Mouse (Mus musculus) kidney, embryonic 15.5 days (tissue): ENCODE data around the gene Ccdc85b. TPM values are rescaled to one million over a fixed set of nuclear protein-coding genes. Genes with fewer than 3 reads are reported as not detected.

Source experiments
- ATAC-seq: fragments of 200-750 bp; cut with Nextera tagmentation; replicated peaks from 2 replicates; pipeline ENCODE4 v1.8.0; 2017; ENCODE audit warnings: moderate TSS enrichment; ENCODE audit not compliant: low FRiP score
- H3K27ac ChIP-seq: fragments of 300-500 bp; sonication (generic); 2 replicates; pipeline ENCODE4 v1.5.1; 2015; ENCODE audit warnings: mild to moderate bottlenecking, inconsistent platforms
- H3K27me3 ChIP-seq: fragments of 300-500 bp; sonication (generic); 2 replicates; pipeline ENCODE4 v1.6.1; 2015; ENCODE audit warnings: inconsistent platforms
- H3K36me3 ChIP-seq: fragments of 300-500 bp; sonication (generic); 2 replicates; pipeline ENCODE4 v1.6.1; 2015; ENCODE audit warnings: inconsistent platforms
- H3K4me1 ChIP-seq: fragments of 300-500 bp; sonication (generic); 2 replicates; pipeline ENCODE4 v1.6.1; 2015; ENCODE audit warnings: inconsistent platforms
- H3K4me2 ChIP-seq: fragments of 300-500 bp; sonication (generic); 2 replicates; pipeline ENCODE4 v1.6.1; 2015; ENCODE audit warnings: moderate library complexity, mild to moderate bottlenecking, inconsistent platforms
- H3K4me3 ChIP-seq: fragments of 300-500 bp; sonication (generic); replicated peaks from 2 replicates; pipeline ENCODE4 v1.5.1; 2015; ENCODE audit warnings: mild to moderate bottlenecking, inconsistent platforms
- H3K9ac ChIP-seq: fragments of 300-500 bp; sonication (generic); 2 replicates; pipeline ENCODE4 v1.6.1; 2015; ENCODE audit warnings: mild to moderate bottlenecking, inconsistent platforms
- H3K9me3 ChIP-seq: fragments of 300-500 bp; sonication (generic); replicated peaks from 2 replicates; pipeline ENCODE4 v1.6.1; 2016; ENCODE audit warnings: inconsistent platforms
- WGBS: fragments of 180-500 bp; shearing (Covaris S2); methylation state at CpG from one replicate; pipeline ENCODE4 v1.1.7; 2015; ENCODE audit warnings: mixed read lengths; 5-methylcytosine and 5-hydroxymethylcytosine counted together
- polyA plus RNA-seq: library from polyadenylated mRNA; unstranded; fragments of >200 nt; fragmentation: Nextera tagmentation; extraction: Ambion mirVana; gene quantifications from 2 replicates; pipeline ENCODE4 v1.2.1, GENCODE M21; 2015

Ccdc85b gene
- polyA plus RNA-seq, 1 experiment from 2014 or later = 11.3 TPM

- H3K27me3 ChIP-seq = no peaks in the 10 kb centered on the region
- no peak overlapping the region for H3K4me2 ChIP-seq
- H3K9ac ChIP-seq = no peak overlapping the region
- WGBS = 82% methylated on average over 2 of the region's 2 CpGs
- peak overlapping the region; percentile 66 for H3K27ac ChIP-seq
- peaks cover 41% of the 10 kb centered on the region for H3K4me1 ChIP-seq
- H3K4me3 ChIP-seq = no peak overlapping the region
- H3K9me3 ChIP-seq = no peaks in the 10 kb centered on the region
- H3K36me3 ChIP-seq = peaks cover 18% of the 10 kb centered on the region
- no peak for ATAC-seq
These were observed 29.6 kb downstream of the Ccdc85b start for GRCm38 (mm10) chr19:5428083-5428482.

GRCm38 (mm10) chr19:5426640-5427290 is 30.9 kb downstream of the Ccdc85b start:
- no peaks in the 10 kb centered on the region for H3K9me3 ChIP-seq
- H3K4me2 ChIP-seq = peak overlapping the region; percentile 79
- no peak for ATAC-seq
- WGBS = 90% methylated on average over 13 of the region's 13 CpGs
- H3K27ac ChIP-seq = no peak overlapping the region
- H3K27me3 ChIP-seq = no peaks in the 10 kb centered on the region
- peaks cover 27% of the 10 kb centered on the region for H3K36me3 ChIP-seq
- H3K4me1 ChIP-seq = peaks cover 38% of the 10 kb centered on the region
- H3K9ac ChIP-seq = no peak overlapping the region
- H3K4me3 ChIP-seq = no peak overlapping the region

- Histone ChIP-seq H3K4me2 (peak overlapping the region; percentile 79), H3K4me3 (peak overlapping the region; percentile 86), H3K9me3 (no peaks in the 10 kb centered on the region), H3K36me3 (peaks cover 34% of the 10 kb centered on the region), H3K27me3 (no peaks in the 10 kb centered on the region), H3K27ac (peak overlapping the region; percentile 84), H3K9ac (peak overlapping the region; percentile 90), H3K4me1 (peaks cover 38% of the 10 kb centered on the region)
- 86% methylated on average over 18 of the region's 18 CpGs for WGBS
- no peak for ATAC-seq
These were observed 31.7 kb downstream of the Ccdc85b start for GRCm38 (mm10) chr19:5425906-5426565.

GRCm38 (mm10) chr19:5424782-5425741 is 32.6 kb downstream of the Ccdc85b start, which contains the start of the genes Drap1 and AI837181:
TSS of gene Drap1 (minus strand) at chr19:5424979.
TSS of gene AI837181 (plus strand) at chr19:5425144.
- Histone ChIP-seq H3K9ac (peak within 1 kb of the TSS; percentile 90), H3K4me3 (peak within 1 kb of the TSS; percentile 86), H3K4me2 (peak within 1 kb of the TSS; percentile 79), H3K27me3 (no peaks in the 10 kb centered on the region), H3K4me1 (peaks cover 38% of the 10 kb centered on the region), H3K36me3 (peaks cover 44% of the 10 kb centered on the region), H3K27ac (peak within 1 kb of the TSS; percentile 95), H3K9me3 (no peaks in the 10 kb centered on the region)
- WGBS = under 1% methylated on average over 80 of the region's 87 CpGs
- ATAC-seq = peak; percentile 92

- Histone ChIP-seq H3K36me3 (peaks cover 51% of the 10 kb centered on the region), H3K9me3 (no peaks in the 10 kb centered on the region), H3K4me1 (peaks cover 38% of the 10 kb centered on the region), H3K27ac (peak overlapping the region; percentile 95), H3K4me2 (peak overlapping the region; percentile 79), H3K9ac (peak overlapping the region; percentile 82), H3K4me3 (peak overlapping the region; percentile 86), H3K27me3 (no peaks in the 10 kb centered on the region)
- WGBS = under 1% methylated on average over 35 of the region's 48 CpGs
- peak; percentile 69 for ATAC-seq
These were observed 33.5 kb downstream of the Ccdc85b start for GRCm38 (mm10) chr19:5424092-5424781.

- WGBS = 63% methylated on average over 12 of the region's 12 CpGs
- ATAC-seq = no peak
- H3K27ac ChIP-seq = peak overlapping the region; percentile 95
- peaks cover 58% of the 10 kb centered on the region for H3K36me3 ChIP-seq
- peaks cover 38% of the 10 kb centered on the region for H3K4me1 ChIP-seq
- peak overlapping the region; percentile 82 for H3K9ac ChIP-seq
- no peaks in the 10 kb centered on the region for H3K27me3 ChIP-seq
- H3K9me3 ChIP-seq = no peaks in the 10 kb centered on the region
- peak overlapping the region; percentile 86 for H3K4me3 ChIP-seq
- peak overlapping the region; percentile 79 for H3K4me2 ChIP-seq
These were observed 34.1 kb downstream of the Ccdc85b start for GRCm38 (mm10) chr19:5423561-5423960.

- Histone ChIP-seq H3K4me2 (peak overlapping the region; percentile 79), H3K9me3 (no peaks in the 10 kb centered on the region), H3K9ac (0 out of 2 replicates have a peak overlapping the region, but pooled peaks have one; percentile 82), H3K27me3 (no peaks in the 10 kb centered on the region), H3K4me3 (peak overlapping the region; percentile 86), H3K27ac (0 out of 2 replicates have a peak overlapping the region, but pooled peaks have one; percentile 95), H3K36me3 (peaks cover 63% of the 10 kb centered on the region), H3K4me1 (peaks cover 34% of the 10 kb centered on the region)
- 85% methylated on average over 9 of the region's 9 CpGs for WGBS
- no peak for ATAC-seq
These were observed 34.7 kb downstream of the Ccdc85b start for GRCm38 (mm10) chr19:5422895-5423443.

DNA sequence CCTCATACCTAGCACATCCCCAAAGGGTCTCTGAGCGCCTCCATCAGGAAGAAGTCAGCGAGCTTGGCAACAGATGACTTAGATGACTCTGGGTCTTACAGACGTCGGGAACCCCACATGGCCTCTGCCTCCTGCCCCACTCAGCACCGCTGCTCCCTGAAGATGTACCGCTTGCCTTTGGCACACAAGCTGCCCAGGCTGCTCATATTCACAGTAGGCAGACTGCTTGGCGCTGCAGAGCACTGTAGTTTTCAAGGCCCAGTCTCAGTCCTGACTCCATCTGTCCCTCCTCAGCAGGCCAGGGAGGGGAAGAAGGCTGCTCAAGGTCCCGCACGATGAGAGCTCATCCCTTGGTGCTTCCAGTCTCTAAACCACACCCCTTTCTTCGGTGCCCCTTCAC is 35.4 kb downstream of the Ccdc85b start:
- H3K9me3 ChIP-seq = no peaks in the 10 kb centered on the region

DNA sequence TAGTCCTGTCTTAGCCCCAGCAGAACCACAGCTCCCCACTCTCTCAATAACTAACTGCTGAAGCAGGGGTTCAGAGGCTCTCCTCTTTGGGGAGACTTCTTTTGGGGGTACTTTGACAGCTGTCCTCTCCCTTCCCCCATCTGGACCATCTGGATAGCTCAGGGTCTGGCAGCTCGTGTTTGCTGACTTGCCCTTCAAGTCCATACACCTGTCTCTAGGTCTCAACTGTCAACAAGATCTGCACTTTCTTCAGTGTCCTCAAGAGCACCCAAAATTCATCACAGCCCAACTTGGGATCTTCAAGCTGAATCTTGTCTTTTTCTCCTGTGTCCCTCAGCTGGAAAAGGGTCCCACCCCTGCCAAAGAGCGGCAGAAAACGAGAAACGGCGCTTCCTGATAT is 35.9 kb downstream of the Ccdc85b start:
- Histone ChIP-seq H3K27me3 (no peaks in the 10 kb centered on the region), H3K27ac (no peak overlapping the region), H3K36me3 (peaks cover 62% of the 10 kb centered on the region), H3K4me3 (no peak overlapping the region), H3K4me1 (peaks cover 26% of the 10 kb centered on the region), H3K9me3 (no peaks in the 10 kb centered on the region), H3K4me2 (no peak overlapping the region), H3K9ac (no peak overlapping the region)
- 85% methylated on average over 5 of the region's 5 CpGs for WGBS
- no peak for ATAC-seq

More for the DNA sequence above, 35.4 kb downstream of the Ccdc85b start:
- no peak for ATAC-seq
- H3K27me3 ChIP-seq = no peaks in the 10 kb centered on the region
- no peak overlapping the region for H3K4me3 ChIP-seq
- no peak overlapping the region for H3K9ac ChIP-seq
- 90% methylated on average over 10 of the region's 10 CpGs for WGBS
- no peak overlapping the region for H3K4me2 ChIP-seq
- H3K36me3 ChIP-seq = peaks cover 65% of the 10 kb centered on the region
- peaks cover 31% of the 10 kb centered on the region for H3K4me1 ChIP-seq
- H3K27ac ChIP-seq = no peak overlapping the region

DNA sequence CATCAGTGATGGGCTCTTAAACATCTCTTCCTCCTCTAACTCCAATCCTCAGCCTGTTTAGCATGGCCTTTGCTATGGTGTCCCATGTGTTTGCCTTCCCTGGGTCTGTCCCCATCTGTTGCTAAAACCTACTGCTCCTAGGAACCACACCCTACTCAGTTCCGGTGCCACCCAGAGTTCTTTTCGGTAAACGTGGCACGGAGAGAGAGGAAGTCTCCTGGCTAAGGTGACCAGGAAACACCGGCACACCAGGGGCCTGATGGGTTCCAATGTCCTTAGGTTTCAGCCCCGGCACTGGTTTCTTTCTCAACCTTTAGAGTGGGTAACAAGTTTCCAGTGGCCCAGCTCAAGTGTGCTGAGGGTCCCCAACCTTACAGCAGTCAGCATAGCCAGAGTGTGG is 37.1 kb downstream of the Ccdc85b start:
- 93% methylated on average over 6 of the region's 6 CpGs for WGBS
- H3K4me3 ChIP-seq = no peak overlapping the region
- no peak overlapping the region for H3K27ac ChIP-seq
- H3K36me3 ChIP-seq = peaks cover 53% of the 10 kb centered on the region
- peaks cover 15% of the 10 kb centered on the region for H3K4me1 ChIP-seq
- H3K9ac ChIP-seq = no peak overlapping the region
- no peaks in the 10 kb centered on the region for H3K9me3 ChIP-seq
- H3K4me2 ChIP-seq = no peak overlapping the region
- no peak for ATAC-seq
- no peaks in the 10 kb centered on the region for H3K27me3 ChIP-seq

GRCm38 (mm10) chr19:5419630-5420029 is 38.1 kb downstream of the Ccdc85b start:
- 90% methylated on average over 9 of the region's 9 CpGs for WGBS
- no peaks in the 10 kb centered on the region for H3K9me3 ChIP-seq
- peaks cover 15% of the 10 kb centered on the region for H3K4me1 ChIP-seq
- H3K27me3 ChIP-seq = no peaks in the 10 kb centered on the region
- H3K36me3 ChIP-seq = peaks cover 53% of the 10 kb centered on the region
- H3K27ac ChIP-seq = no peak overlapping the region
- no peak for ATAC-seq
- H3K4me3 ChIP-seq = no peak overlapping the region
- no peak overlapping the region for H3K9ac ChIP-seq
- no peak overlapping the region for H3K4me2 ChIP-seq
